Mouse (Mus musculus) lung, postnatal 0 days (tissue): ENCODE data around the gene Ksr2.

Source experiments
- CTCF ChIP-seq: IDR thresholded peaks from 2 replicates; pipeline ENCODE4 v1.5.1; 2016; ENCODE audit warnings: antibody characterized with exemption, mild to moderate bottlenecking
- EP300 ChIP-seq: IDR thresholded peaks from 2 replicates; pipeline ENCODE4 v1.6.1; 2016; ENCODE audit warnings: antibody characterized with exemption, mild to moderate bottlenecking, control low read depth

- TF ChIP-seq EP300 (no peak), CTCF (no peak)
Measured at GRCm38 (mm10) chr5:117717120-117717519, 303.3 kb downstream of the Ksr2 start.
